Mouse (Mus musculus) liver, embryonic 12.5 days (tissue): ENCODE results near the gene Cp. TPM values are rescaled to one million over a fixed set of nuclear protein-coding genes. Genes with fewer than 3 reads are reported as not detected.
"Not testable (repeated sequence)": the region's sequence is repeated elsewhere in the genome, so short reads cannot be mapped to it uniquely, and the experiment has no call there.

Experiments used
- ATAC-seq: fragments of 200-750 bp; cut with Nextera tagmentation; 2 replicates; pipeline ENCODE4 v1.8.0; 2017; ENCODE audit warnings: moderate number of reproducible peaks, mild to moderate bottlenecking, moderate library complexity
- H3K27ac ChIP-seq: fragments of 300-500 bp; sonication (generic); 2 replicates; pipeline ENCODE4 v1.5.1; 2016; ENCODE audit warnings: mild to moderate bottlenecking
- H3K27me3 ChIP-seq: fragments of 300-500 bp; sonication (generic); replicated peaks from 2 replicates; pipeline ENCODE4 v1.6.1; 2016; ENCODE audit warnings: mild to moderate bottlenecking, moderate library complexity
- H3K36me3 ChIP-seq: fragments of 300-500 bp; sonication (generic); 2 replicates; pipeline ENCODE4 v1.6.1; 2016; ENCODE audit warnings: mild to moderate bottlenecking, moderate library complexity
- H3K4me1 ChIP-seq: fragments of 300-500 bp; sonication (generic); 2 replicates; pipeline ENCODE4 v1.6.1; 2016
- H3K4me2 ChIP-seq: fragments of 300-500 bp; sonication (generic); 2 replicates; pipeline ENCODE4 v1.6.1; 2016; ENCODE audit warnings: mild to moderate bottlenecking, moderate library complexity
- H3K4me3 ChIP-seq: fragments of 300-500 bp; sonication (generic); 2 replicates; pipeline ENCODE4 v1.5.1; 2016; ENCODE audit warnings: mild to moderate bottlenecking, moderate library complexity
- H3K9ac ChIP-seq: fragments of 300-500 bp; sonication (generic); 2 replicates; pipeline ENCODE4 v1.6.1; 2016; ENCODE audit warnings: mild to moderate bottlenecking, moderate library complexity
- H3K9me3 ChIP-seq: fragments of 300-500 bp; sonication (generic); replicated peaks from 2 replicates; pipeline ENCODE4 v1.6.1; 2016; ENCODE audit warnings: mild to moderate bottlenecking, moderate library complexity
- WGBS: fragments of 180-500 bp; shearing (Covaris S2); methylation state at CpG from one replicate; pipeline ENCODE4 v1.1.7; 2016; ENCODE audit not compliant: insufficient replicate concordance; 5-methylcytosine and 5-hydroxymethylcytosine counted together
- polyA plus RNA-seq: library from polyadenylated mRNA; unstranded; fragments of >200 nt; fragmentation: Nextera tagmentation; extraction: Ambion mirVana; gene quantifications from 2 replicates; pipeline ENCODE4 v1.2.1, GENCODE M21; 2016

Cp gene
- polyA plus RNA-seq, 1 experiment from 2014 or later: 0.68 TPM

- Histone ChIP-seq H3K9ac (peak within 1 kb of the TSS; percentile 62), H3K9me3 (no peaks in the 10 kb centered on the region), H3K27me3 (no peaks in the 10 kb centered on the region), H3K4me2 (peak within 1 kb of the TSS; percentile 86), H3K4me1 (peaks cover 19% of the 10 kb centered on the region), H3K36me3 (peaks cover 3% of the 10 kb centered on the region; the same call in 1 of the 2 replicates), H3K27ac (peak within 1 kb of the TSS; percentile 68), H3K4me3 (peak within 1 kb of the TSS; percentile 68)
- peak; percentile 100 for ATAC-seq
- WGBS: under 1% methylated on average over 47 of the region's 47 CpGs
Observed at GRCm38 (mm10) chr3:20034719-20035404, 78.0 kb downstream of the Cp start, which contains the start of gene Hps3. TSS of gene Hps3 (minus strand) at chr3:20035315.

GRCm38 (mm10) chr3:20036069-20036468 lies 79.2 kb downstream of the Cp start:
- Histone ChIP-seq H3K4me3 (no peak overlapping the region), H3K27ac (no peak overlapping the region), H3K4me2 (no peak overlapping the region), H3K27me3 (no peaks in the 10 kb centered on the region), H3K9me3 (no peaks in the 10 kb centered on the region), H3K36me3 (no peaks in the 10 kb centered on the region), H3K4me1 (peaks cover 19% of the 10 kb centered on the region), H3K9ac (no peak overlapping the region)
- no peak for ATAC-seq
- 71% methylated on average over 4 of the region's 4 CpGs for WGBS

- WGBS: 76% methylated on average over 7 of the region's 7 CpGs
- not testable (repeated sequence) for H3K9me3 ChIP-seq, H3K36me3 ChIP-seq, H3K27ac ChIP-seq, H3K4me1 ChIP-seq, H3K9ac ChIP-seq, H3K27me3 ChIP-seq, H3K4me3 ChIP-seq, ATAC-seq, H3K4me2 ChIP-seq
Observed at GRCm38 (mm10) chr3:20041461-20041860, 84.6 kb downstream of the Cp start.

- H3K36me3 ChIP-seq, H3K27ac ChIP-seq, H3K9me3 ChIP-seq, H3K9ac ChIP-seq, H3K27me3 ChIP-seq, H3K4me1 ChIP-seq, H3K4me3 ChIP-seq, ATAC-seq, H3K4me2 ChIP-seq: not testable (repeated sequence)
- WGBS: 58% methylated on average over 3 of the region's 3 CpGs
Observed at GRCm38 (mm10) chr3:20044736-20045135, 87.9 kb downstream of the Cp start.

GRCm38 (mm10) chr3:20057306-20058196 lies 100.7 kb downstream of the Cp start, which contains the start of gene Hltf:
TSS of gene Hltf (plus strand) at chr3:20057811.
- no peaks in the 10 kb centered on the region for H3K9me3 ChIP-seq
- H3K27ac ChIP-seq: peak within 1 kb of the TSS; percentile 66
- ATAC-seq: peak; percentile 100
- peaks cover 13% of the 10 kb centered on the region for H3K4me1 ChIP-seq
- H3K27me3 ChIP-seq: no peaks in the 10 kb centered on the region
- H3K9ac ChIP-seq: peak within 1 kb of the TSS; percentile 76
- H3K36me3 ChIP-seq: peaks cover 10% of the 10 kb centered on the region
- peak within 1 kb of the TSS; percentile 77 for H3K4me2 ChIP-seq
- peak within 1 kb of the TSS; percentile 86 for H3K4me3 ChIP-seq
- WGBS: under 1% methylated on average over 51 of the region's 54 CpGs

GRCm38 (mm10) chr3:20058197-20058541 lies 101.3 kb downstream of the Cp start:
- no peak for ATAC-seq
- H3K27me3 ChIP-seq: no peaks in the 10 kb centered on the region
- H3K4me2 ChIP-seq: peak overlapping the region; percentile 77
- peak overlapping the region; percentile 76 for H3K9ac ChIP-seq
- peaks cover 16% of the 10 kb centered on the region for H3K36me3 ChIP-seq
- H3K27ac ChIP-seq: no peak overlapping the region
- H3K9me3 ChIP-seq: no peaks in the 10 kb centered on the region
- peaks cover 13% of the 10 kb centered on the region for H3K4me1 ChIP-seq
- under 1% methylated on average over 6 of the region's 9 CpGs for whole genome bisulfite sequencing
- H3K4me3 ChIP-seq: peak overlapping the region; percentile 86

Other genes with a start within 250 kb of the Cp start
- 9.0 and 9.1 TPM in 2 replicates for gene Hps3, start 78.3 kb downstream of the Cp start, polyA plus RNA-seq
- gene Hltf, start 100.8 kb downstream of the Cp start, polyA plus RNA-seq: 13.2 and 13.3 TPM in 2 replicates
- gene Gyg, start 198.3 kb downstream of the Cp start, polyA plus RNA-seq: 26.6 and 27.4 TPM in 2 replicates